Mouse (Mus musculus) limb, embryonic 14.5 days (tissue): ENCODE data around the gene Ugt1a5. TPM values are rescaled to one million over a fixed set of nuclear protein-coding genes. Genes with fewer than 3 reads are reported as not detected.

ENCODE experiments used
- ATAC-seq: fragments of 200-750 bp; cut with Nextera tagmentation; 2 replicates; pipeline ENCODE4 v1.8.0; 2017; ENCODE audit warnings: low read depth, moderate number of reproducible peaks, moderate TSS enrichment; ENCODE audit not compliant: low FRiP score
- DNase-seq: peaks from one replicate; pipeline ENCODE4 v3.0.0-alpha.2; 2015; ENCODE audit warnings: low spot score
- H3K27ac ChIP-seq: fragments of 300-500 bp; sonication (generic); replicated peaks from 2 replicates; pipeline ENCODE4 v1.5.1; 2014; ENCODE audit warnings: low read depth, mild to moderate bottlenecking, low read length, moderate library complexity, mixed read lengths
- H3K27me3 ChIP-seq: fragments of 300-500 bp; sonication (generic); 2 replicates; pipeline ENCODE4 v1.6.1; 2014; ENCODE audit warnings: low read length, mixed read lengths; ENCODE audit not compliant: control insufficient read depth, insufficient read depth
- H3K36me3 ChIP-seq: fragments of 300-500 bp; sonication (generic); 2 replicates; pipeline ENCODE4 v1.6.1; 2014; ENCODE audit warnings: mild to moderate bottlenecking, low read length, moderate library complexity, mixed read lengths; ENCODE audit not compliant: control insufficient read depth, insufficient read depth
- H3K4me1 ChIP-seq: fragments of 300-500 bp; sonication (generic); 2 replicates; pipeline ENCODE4 v1.6.1; 2014; ENCODE audit warnings: antibody characterized with exemption, low read length, mixed read lengths; ENCODE audit not compliant: control insufficient read depth, insufficient read depth
- H3K4me2 ChIP-seq: fragments of 300-500 bp; sonication (generic); replicated peaks from 2 replicates; pipeline ENCODE4 v1.6.1; 2014; ENCODE audit warnings: low read depth, mild to moderate bottlenecking, low read length, moderate library complexity; ENCODE audit not compliant: severe bottlenecking
- H3K4me3 ChIP-seq: fragments of 300-500 bp; sonication (generic); replicated peaks from 2 replicates; pipeline ENCODE4 v1.5.1; 2014; ENCODE audit warnings: low read length
- H3K9ac ChIP-seq: fragments of 300-500 bp; sonication (generic); 2 replicates; pipeline ENCODE4 v1.6.1; 2014; ENCODE audit warnings: mild to moderate bottlenecking, low read depth, low read length, moderate library complexity; ENCODE audit not compliant: severe bottlenecking
- H3K9me3 ChIP-seq: fragments of 300-500 bp; sonication (generic); 2 replicates; pipeline ENCODE4 v1.6.1; 2016; ENCODE audit warnings: low read length; ENCODE audit not compliant: control insufficient read depth
- POLR2A ChIP-seq: fragments of 200-500 bp; IDR thresholded peaks from 2 replicates; pipeline ENCODE4 v1.8.0; 2012; ENCODE audit warnings: inconsistent platforms, mild to moderate bottlenecking, moderate library complexity, borderline replicate concordance; ENCODE audit not compliant: insufficient read depth, insufficient read length; ENCODE audit errors: extremely low read depth
- WGBS: fragments of 180-500 bp; shearing (Covaris S2); extraction: QIAGEN DNeasy Blood & Tissue Kit; methylation state at CpG from one replicate; pipeline ENCODE4 v1.1.7; 2014; 5-methylcytosine and 5-hydroxymethylcytosine counted together
- polyA plus RNA-seq, 2 experiments: library from polyadenylated mRNA; depleted of rRNA in 1 of 2; stranded (reverse) in 1 of 2; unstranded in 1 of 2; fragments of >200 nt; fragmentation: Nextera tagmentation in 1 of 2; extraction: Ambion mirVana in 1 of 2; gene quantifications; 2 replicates each; pipeline versions ENCODE4 v1.2.1 to v1.2.3; 2012 to 2014

Gene Ugt1a5
- polyA plus RNA-seq, 2 experiments, result 0.08 TPM; not detected in 1

DNA sequence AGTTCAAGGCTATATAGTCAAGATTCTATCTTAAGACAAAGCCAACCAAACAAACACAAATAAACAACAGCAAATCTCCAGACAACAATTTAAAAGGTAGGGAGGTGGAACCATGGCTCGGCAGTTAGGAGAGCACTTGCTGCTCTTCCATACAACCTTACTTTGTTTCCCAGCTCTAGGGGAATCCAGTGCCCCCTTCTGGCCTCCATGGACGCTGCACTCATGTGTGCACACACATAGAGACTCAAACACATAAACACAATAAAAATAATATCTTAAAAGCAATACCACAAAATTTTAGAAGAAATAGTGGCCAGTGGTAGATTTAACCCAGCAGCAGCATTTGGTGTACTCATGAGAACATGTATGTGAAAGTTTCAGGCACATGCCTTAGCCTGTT is 51.3 kb downstream of the Ugt1a5 start:
- H3K36me3 ChIP-seq, result no peaks in the 10 kb centered on the region
- H3K4me3 ChIP-seq, result no peak overlapping the region
- no peak overlapping the region for H3K27ac ChIP-seq
- WGBS, result 59% methylated on average over 2 of the region's 2 CpGs
- no peaks in the 10 kb centered on the region for H3K27me3 ChIP-seq
- no peak for DNase-seq
- H3K9me3 ChIP-seq, result peaks cover 54% of the 10 kb centered on the region
- no peak overlapping the region for H3K9ac ChIP-seq
- H3K4me2 ChIP-seq, result no peak overlapping the region
- no peaks in the 10 kb centered on the region for H3K4me1 ChIP-seq
- no peak for ATAC-seq
- TF ChIP-seq POLR2A, result no peak

DNA sequence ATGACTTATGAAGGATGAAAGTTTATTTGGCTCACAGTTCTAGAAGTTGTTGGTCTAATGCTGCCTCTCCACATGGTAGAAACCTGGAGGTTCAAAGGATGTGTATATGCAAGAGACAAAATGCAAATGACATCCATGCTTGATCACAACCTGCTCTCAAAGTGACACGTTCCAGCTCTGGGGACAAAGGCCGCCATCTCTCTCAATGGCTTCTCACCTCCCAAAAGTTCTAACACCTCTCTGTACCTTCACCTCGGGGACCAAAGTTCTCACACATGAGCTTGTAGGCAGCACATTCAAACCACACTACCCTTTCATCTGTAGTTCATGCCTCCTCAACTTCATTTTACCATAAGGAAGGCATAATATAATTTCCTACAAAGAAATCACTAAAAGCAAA is 51.8 kb downstream of the Ugt1a5 start:
- H3K36me3 ChIP-seq, result no peaks in the 10 kb centered on the region
- no peaks in the 10 kb centered on the region for H3K4me1 ChIP-seq
- WGBS, result 39% methylated on average over 3 of the region's 3 CpGs
- peaks cover 52% of the 10 kb centered on the region for H3K9me3 ChIP-seq
- H3K9ac ChIP-seq, result no peak overlapping the region
- H3K27ac ChIP-seq, result no peak overlapping the region
- H3K27me3 ChIP-seq, result no peaks in the 10 kb centered on the region
- H3K4me3 ChIP-seq, result no peak overlapping the region
- H3K4me2 ChIP-seq, result no peak overlapping the region
- ATAC-seq (no peak), DNase-seq (peak; percentile 5)
- TF ChIP-seq POLR2A, result no peak

GRCm38 (mm10) chr1:88218051-88218450 is 52.2 kb downstream of the Ugt1a5 start:
- H3K36me3 ChIP-seq, result no peaks in the 10 kb centered on the region
- 73% methylated on average over 9 of the region's 9 CpGs for WGBS
- H3K4me1 ChIP-seq, result no peaks in the 10 kb centered on the region
- H3K27me3 ChIP-seq, result no peaks in the 10 kb centered on the region
- H3K9ac ChIP-seq, result no peak overlapping the region
- peaks cover 47% of the 10 kb centered on the region for H3K9me3 ChIP-seq
- DNase-seq, result peak; percentile 11
- no peak overlapping the region for H3K4me2 ChIP-seq
- no peak for ATAC-seq
- TF ChIP-seq POLR2A, result no peak
- no peak overlapping the region for H3K27ac ChIP-seq
- no peak overlapping the region for H3K4me3 ChIP-seq

GRCm38 (mm10) chr1:88218591-88218990 is 52.8 kb downstream of the Ugt1a5 start:
- peak; percentile 7 for DNase-seq
- no peak for ATAC-seq
- no peak overlapping the region for H3K9ac ChIP-seq
- no peak for TF ChIP-seq POLR2A
- no peaks in the 10 kb centered on the region for H3K27me3 ChIP-seq
- 49% methylated on average over 4 of the region's 4 CpGs for WGBS
- H3K4me3 ChIP-seq, result no peak overlapping the region
- H3K4me1 ChIP-seq, result no peaks in the 10 kb centered on the region
- H3K36me3 ChIP-seq, result no peaks in the 10 kb centered on the region
- no peak overlapping the region for H3K4me2 ChIP-seq
- peaks cover 41% of the 10 kb centered on the region for H3K9me3 ChIP-seq
- H3K27ac ChIP-seq, result no peak overlapping the region

DNA sequence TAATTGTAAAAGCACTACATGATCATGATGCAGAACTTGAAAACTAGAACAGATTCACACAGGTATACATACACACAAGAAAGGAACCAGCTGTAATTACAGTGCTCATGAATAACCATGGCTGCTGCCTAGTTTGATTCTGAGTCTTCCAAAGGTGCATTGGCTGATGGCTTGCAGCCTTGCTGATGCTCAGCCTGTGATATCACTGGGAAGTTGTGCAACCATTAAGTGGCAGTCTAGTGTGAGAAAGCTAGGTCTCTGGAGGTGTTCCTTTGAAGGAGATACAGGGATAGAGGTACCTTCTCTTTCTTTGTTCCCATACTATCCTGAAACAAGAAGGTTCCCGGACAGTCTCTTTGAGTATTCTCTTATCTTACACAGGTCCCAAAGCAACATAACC is 53.2 kb downstream of the Ugt1a5 start:
- WGBS, result 19% methylated on average over 1 of the region's 1 CpGs
- DNase-seq, result peak; percentile 12
- no peak overlapping the region for H3K4me2 ChIP-seq

DNA sequence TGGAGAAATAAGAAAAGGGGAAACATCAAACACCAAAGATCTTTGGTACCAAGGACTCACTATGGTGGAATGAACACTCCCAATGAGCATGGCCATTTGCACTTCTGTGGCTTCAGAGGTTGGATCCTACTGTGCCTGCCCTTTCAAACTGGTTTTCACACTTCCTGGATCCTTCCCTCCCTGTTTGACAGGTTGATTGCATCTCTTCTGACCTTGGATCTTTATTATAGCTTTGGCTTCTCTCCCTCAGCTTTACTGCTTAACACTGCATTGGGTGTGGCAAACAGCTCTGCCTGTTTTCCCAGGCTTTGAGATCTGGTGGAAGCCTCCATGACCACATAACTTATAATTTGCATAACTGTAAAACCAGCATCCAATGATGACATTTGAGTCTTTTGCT is 54.5 kb downstream of the Ugt1a5 start:
- no peak overlapping the region for H3K27ac ChIP-seq
- DNase-seq (peak; percentile 19), ATAC-seq (no peak)
- TF ChIP-seq POLR2A, result no peak
- H3K9me3 ChIP-seq, result peaks cover 27% of the 10 kb centered on the region
- H3K4me3 ChIP-seq, result no peak overlapping the region
- H3K4me1 ChIP-seq, result no peaks in the 10 kb centered on the region
- no peaks in the 10 kb centered on the region for H3K36me3 ChIP-seq
- no peak overlapping the region for H3K4me2 ChIP-seq
- no peaks in the 10 kb centered on the region for H3K27me3 ChIP-seq
- H3K9ac ChIP-seq, result no peak overlapping the region

More for the DNA sequence above, 53.2 kb downstream of the Ugt1a5 start:
- Histone ChIP-seq H3K27me3 (no peaks in the 10 kb centered on the region), H3K9ac (no peak overlapping the region), H3K36me3 (no peaks in the 10 kb centered on the region), H3K27ac (no peak overlapping the region), H3K9me3 (peaks cover 37% of the 10 kb centered on the region), H3K4me1 (no peaks in the 10 kb centered on the region), H3K4me3 (no peak overlapping the region)
- ATAC-seq, result no peak
- no peak for TF ChIP-seq POLR2A
